Mouse (Mus musculus) retina, adult 2 months (tissue): ENCODE data around the gene Nrd1.

Experiments
- DNase-seq: peaks from one replicate; pipeline ENCODE4 v3.0.0-alpha.2; 2012; ENCODE audit warnings: low read depth, low spot score

The Nrd1 gene

DNA sequence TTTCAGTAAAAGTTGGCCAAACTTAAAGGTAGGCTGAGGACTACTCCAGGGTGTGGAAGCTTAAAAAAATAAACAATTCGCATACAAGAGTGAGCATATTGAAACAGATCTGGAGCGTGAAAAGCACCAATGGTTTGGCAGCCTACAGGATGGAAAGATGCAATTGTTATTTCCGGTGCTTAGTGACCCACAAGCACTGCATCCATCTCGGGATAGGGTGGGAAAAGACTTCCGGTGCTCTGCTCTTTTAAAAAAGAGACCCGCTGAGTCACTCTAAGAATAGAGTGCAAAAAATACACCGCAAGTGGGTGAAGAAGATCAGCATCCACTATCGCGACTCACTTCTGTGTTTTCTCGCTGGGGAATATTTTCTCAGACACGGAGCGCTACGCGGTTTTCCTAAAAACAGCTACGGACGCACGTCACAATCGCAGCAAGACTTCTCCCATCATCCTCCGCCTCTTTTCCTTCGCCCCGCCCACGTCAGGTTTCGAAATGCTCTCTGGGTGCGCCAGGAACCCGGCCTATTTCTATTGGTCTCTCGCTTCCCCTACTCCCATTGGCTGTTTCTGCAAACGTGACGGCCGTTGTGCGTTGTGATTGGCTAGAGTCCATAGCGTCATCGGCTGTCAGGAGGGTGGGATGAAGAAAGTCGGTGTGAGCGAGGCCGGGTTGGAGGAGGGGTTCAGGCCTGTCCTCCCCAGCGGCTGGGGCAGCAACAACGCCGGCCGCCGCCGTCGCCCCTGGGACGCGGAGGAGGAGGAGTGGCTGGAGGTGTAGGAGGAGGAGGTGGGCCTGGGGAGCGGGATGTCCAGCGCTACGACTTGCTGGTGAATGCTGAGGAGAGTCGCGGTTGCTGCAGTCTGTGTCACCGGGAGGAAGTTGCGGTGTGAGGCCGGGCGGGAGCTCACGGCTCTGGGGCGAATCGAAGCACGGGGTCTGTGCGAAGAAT is at the start of gene Nrd1:
Nrd1 (plus strand) TSS at position 657 of the 952 bp plus-strand sequence.
- DNase-seq: peak; percentile 97

DNA sequence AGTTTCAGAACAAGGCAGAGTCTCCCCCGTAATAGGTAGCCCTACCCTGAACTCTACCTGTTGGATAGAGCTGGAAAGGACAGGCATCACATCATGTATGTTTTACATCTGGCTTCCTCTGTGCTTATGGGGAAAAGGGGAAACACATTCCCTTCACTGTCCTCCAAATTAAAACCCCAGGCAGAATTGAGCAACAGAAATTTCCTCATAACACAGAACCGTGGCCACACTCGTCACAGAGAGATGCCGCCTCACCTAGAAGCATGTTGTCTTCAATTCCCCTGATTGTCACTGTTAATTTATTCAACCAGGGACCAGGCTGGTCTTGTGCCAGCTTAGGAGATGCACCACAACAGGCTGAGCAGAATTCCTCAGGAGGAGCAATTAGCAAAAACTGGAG is 48.8 kb upstream of the Nrd1 start:
- no peak for DNase-seq

DNA sequence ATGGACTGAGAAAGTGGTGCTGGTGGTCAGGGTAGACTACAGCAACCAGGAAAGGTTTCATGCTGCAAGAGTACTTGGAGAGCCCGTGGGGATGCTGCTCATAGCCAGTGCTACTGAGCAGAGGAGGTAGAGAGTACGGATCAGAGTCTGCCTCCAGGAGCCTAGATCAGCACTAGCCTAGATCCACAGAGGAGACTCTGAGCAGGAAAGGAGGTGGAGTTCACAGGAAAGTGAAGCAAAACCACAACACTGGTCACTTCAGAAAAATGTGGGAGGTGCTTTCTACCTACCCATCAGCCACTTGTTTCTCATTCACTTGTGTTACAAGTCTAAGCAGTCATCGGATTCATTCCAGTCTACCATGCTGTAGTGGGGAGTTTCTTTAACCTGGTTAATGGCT is 40.8 kb upstream of the Nrd1 start:
- DNase-seq: no peak

DNA sequence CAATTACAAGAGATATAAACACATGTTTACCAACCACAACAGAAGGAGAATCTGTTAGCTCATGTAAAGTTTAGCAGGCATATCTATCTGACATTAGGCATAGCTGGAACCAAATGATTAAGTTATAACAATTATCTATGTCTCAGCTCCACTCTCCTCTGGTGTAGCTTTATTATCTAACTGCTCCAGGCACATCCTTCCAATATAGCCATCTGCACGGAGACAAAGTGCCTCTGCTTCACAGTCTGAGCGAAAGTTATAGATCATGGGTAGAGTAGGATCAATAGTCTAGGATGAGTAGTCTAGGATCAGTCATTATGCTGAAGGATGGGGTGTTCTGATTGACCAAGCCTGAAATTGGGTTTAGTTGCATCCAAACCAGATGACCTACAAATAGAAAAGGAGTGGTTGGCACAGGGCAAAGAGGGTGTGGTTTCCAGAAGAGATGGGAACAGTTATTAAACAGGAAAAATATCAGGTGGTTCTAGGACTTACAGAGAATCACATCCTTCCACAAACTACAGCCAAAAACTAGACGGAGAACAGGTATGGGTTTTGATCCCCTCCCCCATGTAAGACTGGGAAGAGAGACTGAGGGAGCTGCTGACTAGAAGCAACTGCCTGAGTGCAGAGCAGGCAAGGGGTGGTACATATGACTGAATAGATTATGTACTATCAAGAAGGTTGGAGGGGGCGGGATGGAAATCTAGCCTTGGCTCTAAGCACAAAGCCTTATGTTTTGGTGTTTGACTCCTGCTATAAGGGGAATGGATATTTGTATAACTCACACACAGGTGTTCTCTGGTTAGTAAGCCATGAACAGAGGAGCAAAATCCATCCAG is 39.6 kb upstream of the Nrd1 start:
- DNase-seq: no peak

DNA sequence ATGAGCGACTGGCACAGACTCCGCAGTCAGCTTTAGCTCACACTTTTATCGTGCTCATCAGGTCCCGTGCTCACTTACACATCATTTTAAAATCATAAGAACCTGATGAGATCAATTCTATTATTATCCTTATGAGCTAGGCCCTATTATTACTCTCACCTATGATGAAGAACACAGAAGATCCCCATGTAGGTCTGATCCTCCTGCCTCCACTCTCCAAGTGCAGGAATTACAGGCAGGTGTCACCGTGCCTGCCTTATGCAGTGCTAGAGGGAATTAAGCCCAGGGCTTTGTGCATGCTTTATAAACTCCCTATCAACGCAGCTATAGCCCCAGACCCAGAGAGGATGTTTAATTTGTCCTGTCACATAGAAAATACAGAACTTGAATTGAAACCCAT is 37.4 kb upstream of the Nrd1 start:
- no peak for DNase-seq

DNA sequence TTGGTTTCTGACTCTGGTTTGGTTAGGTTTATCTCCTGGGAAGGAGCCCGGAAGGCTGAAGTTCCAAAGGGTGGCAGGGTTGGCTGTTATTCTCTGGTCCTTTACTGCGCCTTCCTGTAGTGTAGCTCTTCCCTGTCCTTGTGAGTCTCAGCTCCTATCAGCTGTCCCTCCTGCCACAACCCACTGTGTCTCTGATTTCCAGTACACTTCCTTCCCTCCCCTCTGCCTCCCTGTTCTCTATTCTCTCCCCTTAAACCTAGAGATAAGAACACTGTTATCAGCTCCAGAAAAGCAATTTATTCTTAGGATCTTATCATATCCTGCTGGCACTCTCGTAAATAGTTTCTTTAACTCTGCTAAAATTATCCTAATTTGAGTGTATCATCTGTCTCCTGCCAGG is 30.9 kb upstream of the Nrd1 start:
- no peak for DNase-seq

DNA sequence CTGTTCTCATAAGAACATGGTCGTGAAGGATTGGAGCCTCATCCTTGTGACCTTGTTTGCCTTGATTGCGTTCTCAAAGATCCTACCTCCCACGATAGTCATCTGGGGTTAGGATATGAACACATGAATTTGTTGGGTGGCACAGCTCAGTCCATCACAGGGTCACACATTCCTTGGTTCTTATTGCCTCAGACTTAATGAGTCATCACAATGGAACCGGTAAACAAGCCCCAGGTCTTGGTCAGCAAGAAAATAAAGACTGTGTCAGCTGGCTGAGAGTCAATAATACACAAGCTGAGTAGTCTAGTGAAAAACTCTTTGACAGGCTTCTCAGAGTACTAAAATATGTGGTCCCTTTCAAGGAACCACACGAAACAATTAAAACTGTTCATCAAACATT is 29.4 kb upstream of the Nrd1 start:
- DNase-seq: no peak

DNA sequence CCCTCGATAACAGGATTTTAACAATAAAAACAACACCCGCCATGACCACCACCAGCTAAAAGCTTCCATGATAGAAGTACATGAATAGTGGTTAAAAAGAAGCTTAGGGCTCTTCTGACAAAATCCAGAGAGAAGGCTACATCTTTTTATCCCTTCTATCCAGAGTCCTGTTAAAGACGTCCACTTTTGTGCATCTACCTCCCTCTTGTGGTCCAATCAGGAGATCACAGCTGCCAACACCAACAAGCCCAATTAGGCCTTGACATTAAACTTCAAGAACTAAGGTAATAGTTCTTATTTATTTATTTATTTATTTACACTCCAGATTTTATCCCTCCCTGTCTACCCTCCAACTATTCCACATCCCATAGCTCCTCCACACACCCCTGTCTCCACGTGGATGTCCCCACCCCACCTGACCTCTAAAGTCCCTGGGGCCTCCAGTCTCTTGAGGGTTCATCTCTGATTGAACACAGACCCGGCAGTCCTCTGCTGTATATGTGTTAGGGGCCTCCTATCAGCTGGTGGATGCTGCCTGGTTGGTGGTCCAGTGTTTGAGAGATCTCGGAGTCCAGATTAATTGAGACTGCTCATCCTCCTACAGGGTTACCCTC is 23.9 kb upstream of the Nrd1 start:
- DNase-seq: peak; percentile 44

DNA sequence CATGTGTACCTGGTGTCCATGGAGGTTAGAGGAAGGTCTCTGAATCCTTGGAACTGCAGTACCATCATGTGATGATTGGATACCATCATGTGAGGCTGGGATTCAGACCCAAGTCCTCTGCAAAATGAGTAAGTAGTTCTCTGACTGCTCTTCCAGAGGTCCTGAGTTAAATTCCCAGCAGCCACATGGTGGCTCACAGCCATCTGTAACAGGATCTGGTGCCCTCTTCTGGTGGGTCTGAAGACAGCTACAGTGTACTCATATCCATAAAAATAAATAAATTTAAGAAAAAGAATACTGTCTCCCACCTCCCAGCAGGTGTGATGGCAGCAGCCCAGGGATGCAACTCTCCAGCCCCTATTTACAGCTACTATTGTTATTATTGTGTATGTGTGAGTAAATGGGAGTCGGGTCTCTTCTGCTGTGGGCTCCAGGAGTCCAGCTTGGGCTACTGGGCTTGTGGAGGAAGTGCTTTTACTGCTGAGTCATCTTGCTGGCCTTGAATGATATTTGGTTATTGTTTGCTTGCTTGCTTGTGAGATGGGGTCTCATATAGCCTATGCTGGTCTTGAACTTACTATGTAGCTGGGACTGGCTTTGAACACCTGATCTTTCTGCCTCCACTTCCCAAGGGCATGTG is 13.5 kb upstream of the Nrd1 start:
- no peak for DNase-seq

DNA sequence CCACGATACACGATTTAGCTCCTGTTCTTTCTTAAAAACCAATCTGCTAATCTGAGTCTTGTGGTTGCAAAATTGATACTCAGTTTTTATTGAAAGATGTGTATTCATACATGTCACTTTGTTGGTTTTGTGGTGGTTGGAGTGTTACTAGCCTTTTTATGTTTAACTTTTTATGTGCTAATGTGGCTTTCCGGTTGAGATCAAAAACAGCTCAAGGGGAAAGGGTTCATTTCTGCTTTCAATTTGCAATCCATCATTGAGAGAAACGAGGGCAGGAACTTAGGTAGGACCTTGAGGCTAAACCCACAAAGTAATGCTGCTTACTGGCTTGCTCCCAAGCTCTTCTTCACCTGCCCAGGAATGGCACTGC is 13.0 kb upstream of the Nrd1 start:
- DNase-seq: no peak

DNA sequence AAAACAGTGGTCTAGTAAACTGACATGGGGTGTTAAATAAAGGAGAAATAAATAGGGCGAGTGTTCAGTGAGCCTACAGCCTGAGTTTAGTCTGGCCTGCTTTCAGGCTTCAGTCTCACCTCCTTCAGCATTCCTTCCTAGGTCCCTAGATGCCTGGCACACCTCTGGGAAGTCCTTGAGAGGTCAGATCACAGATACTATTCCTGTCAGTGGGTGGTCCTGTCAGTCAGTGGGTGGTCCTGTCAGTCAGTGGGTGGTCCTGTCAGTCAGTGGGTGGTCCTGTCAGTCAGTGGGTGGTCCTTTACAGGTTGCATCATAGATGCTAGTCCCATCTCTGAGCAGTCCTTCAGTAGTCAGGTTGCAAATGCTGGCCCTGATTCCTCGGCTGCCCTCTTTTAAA is 11.0 kb upstream of the Nrd1 start:
- DNase-seq: no peak

DNA sequence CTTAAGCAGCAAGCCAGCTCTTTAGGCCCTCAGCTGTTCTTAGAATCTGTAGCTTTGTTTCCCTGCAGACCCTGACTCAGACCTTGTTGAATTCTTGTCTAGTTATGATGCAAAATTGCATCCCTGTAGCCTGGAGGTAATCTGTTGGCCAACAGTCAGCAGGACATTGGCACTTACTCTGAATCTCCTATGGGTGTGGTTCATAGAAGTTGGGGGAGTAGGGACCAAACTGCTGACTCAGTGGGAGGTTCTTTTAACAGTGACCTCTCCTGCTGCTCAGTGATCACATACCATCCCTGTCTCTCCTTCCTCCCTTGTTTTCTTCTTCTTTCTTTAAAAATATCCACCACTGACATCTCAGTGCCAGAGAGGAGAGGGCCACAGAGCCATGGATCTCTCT is 10.4 kb upstream of the Nrd1 start:
- no peak for DNase-seq

DNA sequence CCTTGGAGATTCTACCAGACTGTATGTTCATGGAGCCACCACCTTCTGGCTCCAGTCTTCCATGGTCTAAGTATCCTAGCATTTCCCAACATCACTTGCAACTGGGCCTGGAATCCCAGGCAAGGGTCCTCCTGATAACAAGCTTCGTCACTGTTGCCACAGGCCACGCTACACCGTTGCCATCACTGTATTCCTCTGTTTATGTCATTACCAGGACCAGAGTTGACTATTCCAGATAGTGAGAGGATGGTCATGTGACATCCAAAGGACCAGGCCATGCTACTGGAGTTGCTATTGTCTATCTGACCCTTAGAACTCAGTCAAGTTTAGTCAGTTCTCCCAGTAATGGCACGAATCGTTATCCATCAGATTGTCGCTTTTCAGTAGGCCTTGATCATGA is 9.9 kb upstream of the Nrd1 start:
- DNase-seq: no peak

DNA sequence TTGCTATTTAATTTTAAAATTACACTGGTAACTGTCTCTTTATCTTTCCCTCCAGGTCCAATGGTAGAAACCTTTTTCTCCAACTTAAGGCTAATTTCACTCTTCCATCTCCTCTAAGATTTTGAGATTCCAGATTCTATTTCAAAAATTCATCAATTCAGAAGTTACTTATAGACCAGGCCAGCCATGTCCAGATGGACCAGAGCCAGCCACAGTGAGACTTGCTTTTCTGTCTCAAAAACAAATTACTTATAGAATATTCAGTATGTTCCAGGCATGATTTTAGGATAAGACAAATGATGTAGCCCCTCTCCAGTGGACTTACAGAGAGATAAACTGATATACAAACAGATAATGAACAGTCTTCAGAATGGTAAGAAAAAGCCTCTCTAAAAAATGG is 8.6 kb upstream of the Nrd1 start:
- DNase-seq: no peak

DNA sequence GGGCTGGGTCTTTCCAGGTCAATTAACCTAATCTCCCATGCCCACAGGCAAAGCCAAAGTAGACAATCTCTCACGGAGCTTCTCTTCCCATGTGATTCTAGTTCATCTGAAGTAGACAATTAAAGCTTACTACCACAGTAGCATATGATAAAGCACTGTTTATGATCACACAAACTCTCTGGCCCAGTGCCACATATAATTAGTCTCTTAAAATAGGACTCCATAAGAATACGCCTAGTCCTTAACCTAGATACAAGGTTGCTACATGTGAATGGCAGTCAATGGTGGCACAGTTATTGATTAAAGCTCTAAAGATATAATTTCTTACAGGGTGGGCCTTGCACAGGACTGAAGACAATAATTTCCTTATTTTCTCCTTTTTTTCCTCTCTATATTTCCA is 7.5 kb upstream of the Nrd1 start:
- no peak for DNase-seq

DNA sequence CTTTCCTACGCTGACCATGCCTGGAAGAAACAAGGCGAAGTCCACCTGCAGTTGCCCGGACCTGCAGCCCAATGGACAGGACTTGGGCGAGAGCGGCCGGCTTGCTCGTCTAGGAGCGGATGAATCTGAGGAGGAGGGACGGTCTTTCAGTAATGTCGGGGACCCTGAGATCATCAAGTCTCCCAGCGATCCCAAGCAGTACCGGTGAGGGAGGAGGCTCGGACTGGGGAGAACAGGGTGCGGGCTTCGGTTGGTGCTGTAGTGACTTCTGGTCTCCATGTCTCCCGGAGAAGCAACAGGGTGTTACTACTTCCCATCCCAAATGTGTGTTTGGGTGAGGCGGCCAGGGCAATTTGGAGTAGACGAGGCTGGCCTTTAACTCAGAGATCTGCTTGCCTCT is 506 bp downstream of the Nrd1 start:
- DNase-seq: no peak

DNA sequence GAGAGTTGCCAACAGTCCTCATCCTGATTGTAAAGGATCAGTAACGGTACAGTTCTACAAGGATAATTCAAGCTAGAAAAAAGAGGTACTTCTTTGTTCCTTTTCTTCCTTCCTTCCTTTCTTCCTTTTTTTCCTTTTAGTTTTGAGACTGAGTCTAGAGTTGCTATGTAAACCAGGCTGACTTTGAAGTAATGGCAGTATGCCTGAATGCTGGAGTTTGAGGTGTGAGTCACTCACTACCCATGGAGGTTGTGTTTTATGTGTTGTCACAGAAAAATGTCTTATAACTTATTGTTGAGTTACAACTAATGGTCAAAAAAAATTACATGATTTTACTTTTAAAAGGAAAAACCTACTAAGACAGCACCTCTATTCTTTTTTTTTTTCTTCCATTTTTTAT is 7.6 kb downstream of the Nrd1 start:
- no peak for DNase-seq

DNA sequence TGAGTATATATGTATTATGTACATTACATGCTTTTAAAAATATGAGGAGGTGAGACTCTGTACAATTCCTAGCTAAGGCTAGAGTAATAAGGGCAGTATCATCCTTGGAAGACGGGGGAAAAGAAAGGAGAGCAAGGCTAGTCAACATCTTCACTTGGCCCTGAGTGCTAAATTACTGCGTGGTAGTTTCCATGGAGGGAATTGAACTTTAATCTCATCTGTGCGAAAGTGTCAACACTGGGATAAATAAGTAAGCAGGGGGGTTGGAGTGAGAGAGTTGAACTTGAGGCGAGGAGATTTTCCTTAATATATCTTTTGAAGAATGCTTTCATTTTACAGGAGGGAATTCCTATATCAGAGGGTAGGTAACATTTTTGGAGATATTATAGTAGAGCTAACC is 13.6 kb downstream of the Nrd1 start:
- no peak for DNase-seq

DNA sequence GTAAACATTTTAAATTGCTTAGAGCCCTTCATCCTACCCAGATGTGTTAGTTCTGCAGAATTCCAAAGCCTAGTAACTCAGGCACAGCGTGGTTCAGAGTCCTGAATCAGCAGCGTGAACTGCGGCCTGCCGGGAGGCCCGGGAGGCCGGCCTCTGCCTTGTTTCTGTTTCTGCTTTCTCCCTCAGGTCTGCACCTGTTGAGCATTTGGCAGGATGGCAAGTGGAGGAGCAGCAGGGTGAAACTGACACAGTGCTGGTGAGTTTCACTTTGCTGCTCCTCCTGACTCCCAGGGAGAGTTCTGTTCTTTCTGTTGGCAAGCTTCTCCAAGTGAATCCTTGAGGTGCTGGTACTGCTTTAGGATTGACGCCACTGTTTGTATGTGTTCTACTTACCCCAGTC is 17.0 kb downstream of the Nrd1 start:
- DNase-seq: no peak

DNA sequence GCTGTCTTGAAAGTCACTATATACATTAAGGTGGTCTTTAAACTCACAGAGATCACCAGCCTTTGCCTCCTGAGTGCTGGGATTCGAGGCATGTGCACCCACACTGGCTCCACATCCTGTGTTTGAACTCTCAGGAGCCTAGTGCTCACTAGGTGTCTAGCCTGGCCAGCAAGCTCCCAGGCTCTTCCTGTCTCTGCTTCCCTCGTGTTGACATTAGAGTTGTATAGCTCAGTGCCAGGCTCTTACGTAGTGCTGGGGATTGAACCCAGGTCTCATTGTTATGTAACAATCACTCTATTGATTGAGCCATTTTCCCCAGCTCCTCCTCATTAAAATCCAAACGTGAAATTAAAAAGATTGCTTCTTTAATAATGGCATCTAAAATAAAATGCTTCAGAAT is 18.8 kb downstream of the Nrd1 start:
- DNase-seq: no peak

DNA sequence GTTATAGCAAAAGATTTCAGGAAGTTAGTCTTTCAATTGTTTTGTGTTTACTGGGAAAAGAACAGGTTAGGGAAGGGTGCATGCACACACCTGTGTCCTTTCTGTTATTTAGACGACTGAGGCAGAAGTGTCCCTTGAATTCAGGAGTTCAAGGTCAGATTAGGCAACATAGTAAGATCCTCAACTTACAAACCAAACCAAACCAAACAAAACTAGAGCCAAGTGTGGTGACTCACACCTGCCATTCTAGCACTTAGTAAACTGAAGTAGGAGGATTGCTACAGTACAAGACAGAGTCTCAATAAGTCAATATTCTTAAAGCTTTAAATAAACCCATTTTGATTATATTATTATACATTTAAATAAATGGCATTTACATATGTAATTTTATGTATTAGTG is 21.5 kb downstream of the Nrd1 start:
- no peak for DNase-seq

DNA sequence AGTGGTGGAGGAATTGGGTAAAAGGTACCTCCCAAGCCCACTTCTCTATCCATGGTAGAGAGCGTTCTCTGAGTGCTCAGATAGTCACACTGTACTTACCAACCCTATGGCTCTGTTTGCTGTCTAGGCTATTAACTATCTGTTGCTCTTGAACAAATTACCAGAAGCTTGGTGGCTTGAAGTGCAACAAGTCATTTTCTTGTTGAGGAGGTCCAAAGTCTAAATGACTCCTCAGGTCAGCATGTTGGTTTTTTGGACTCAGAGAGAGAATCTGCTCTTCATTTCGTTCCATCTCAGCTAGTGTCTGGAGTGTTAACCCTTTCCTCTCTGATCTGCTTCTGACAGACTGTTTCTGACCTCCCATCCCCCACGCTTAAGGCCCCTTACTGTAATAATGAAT is 24.6 kb downstream of the Nrd1 start:
- DNase-seq: no peak
